Mouse (Mus musculus): ENCODE results near the gene Slc24a2. TPM values are rescaled to one million over a fixed set of nuclear protein-coding genes. Genes with fewer than 3 reads are reported as not detected.

The Slc24a2 gene
- polyA plus RNA-seq, 1 experiment from 2014 or later, result 5.2 TPM

- Histone ChIP-seq H3K36me3 (no peaks in the 10 kb centered on the region), H3K27ac (replicated peaks) (no peak overlapping the region), H3K4me2 (no peak overlapping the region), H3K27me3 (no peaks in the 10 kb centered on the region), H3K9me3 (no peaks in the 10 kb centered on the region), H3K4me3 (no peak overlapping the region), H3K9ac (no peak overlapping the region), H3K4me1 (replicated peaks) (peaks cover 11% of the 10 kb centered on the region; the same call in 1 of the 2 replicates)
- no peak for ATAC-seq (ENCODE audit: low FRiP score, low read depth)
- WGBS, result 57% methylated on average over 10 of the region's 10 CpGs
Observed at GRCm38 (mm10) chr4:87184147-87184930, 45.9 kb downstream of the Slc24a2 start.

- H3K27ac ChIP-seq (replicated peaks), result no peak overlapping the region
- H3K9me3 ChIP-seq, result no peaks in the 10 kb centered on the region
- no peaks in the 10 kb centered on the region for H3K27me3 ChIP-seq
- no peaks in the 10 kb centered on the region for H3K36me3 ChIP-seq
- no peak overlapping the region for H3K9ac ChIP-seq
- WGBS, result 56% methylated on average over 3 of the region's 3 CpGs
- no peak overlapping the region for H3K4me2 ChIP-seq
- no peak overlapping the region for H3K4me3 ChIP-seq
- no peak for ATAC-seq (ENCODE audit: low FRiP score, low read depth)
- no peaks in the 10 kb centered on the region for H3K4me1 ChIP-seq (replicated peaks)
Observed at GRCm38 (mm10) chr4:87177116-87177515, 53.2 kb downstream of the Slc24a2 start.

DNA sequence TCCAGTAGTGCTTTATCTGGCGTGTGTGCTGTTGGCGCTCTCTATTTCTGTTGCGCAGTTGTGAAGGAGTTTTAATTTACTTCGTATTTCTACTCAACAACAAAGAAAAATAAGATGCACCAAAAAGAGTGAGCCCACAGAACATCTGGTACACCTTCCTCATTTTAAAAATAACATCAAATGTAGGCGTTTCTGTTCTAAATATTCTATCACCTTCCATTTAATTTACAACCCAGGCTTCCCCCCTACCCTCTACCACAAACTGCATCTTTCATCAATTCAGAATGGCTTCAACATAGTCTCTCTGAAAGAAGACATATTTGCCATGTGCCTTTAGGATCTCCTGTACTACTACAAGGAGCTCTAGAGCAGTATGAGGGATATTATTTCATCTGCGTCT lies 66.3 kb downstream of the Slc24a2 start:
- ATAC-seq (ENCODE audit: low FRiP score, low read depth), result no peak
- no peaks in the 10 kb centered on the region for H3K36me3 ChIP-seq
- no peaks in the 10 kb centered on the region for H3K4me1 ChIP-seq (replicated peaks)
- no peak overlapping the region for H3K4me2 ChIP-seq
- H3K27me3 ChIP-seq, result no peaks in the 10 kb centered on the region
- 85% methylated on average over 6 of the region's 6 CpGs for WGBS
- H3K27ac ChIP-seq (replicated peaks), result no peak overlapping the region
- H3K9me3 ChIP-seq, result no peaks in the 10 kb centered on the region
- no peak overlapping the region for H3K9ac ChIP-seq
- no peak overlapping the region for H3K4me3 ChIP-seq

DNA sequence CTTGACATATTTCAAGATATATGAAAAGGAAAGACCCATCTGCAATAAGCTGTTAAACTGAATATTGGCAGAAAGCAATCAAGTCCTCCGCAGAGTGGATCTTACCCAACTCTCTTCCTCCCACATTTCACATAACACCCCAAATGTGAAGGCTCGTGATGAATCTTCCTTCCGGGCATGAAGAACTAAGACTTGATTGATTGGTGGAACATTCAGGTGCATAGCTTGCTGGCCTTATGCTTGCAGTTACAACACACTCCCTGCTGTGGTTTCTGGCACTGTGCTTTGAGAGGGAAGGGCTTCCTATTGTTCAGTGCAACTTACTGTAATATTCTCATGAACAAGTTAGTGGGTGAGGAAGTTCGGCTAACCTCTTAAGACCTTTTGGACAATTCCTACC lies 72.2 kb downstream of the Slc24a2 start:
- H3K4me2 ChIP-seq, result no peak overlapping the region
- no peaks in the 10 kb centered on the region for H3K36me3 ChIP-seq
- WGBS, result 81% methylated on average over 4 of the region's 4 CpGs
- H3K27ac ChIP-seq (replicated peaks), result no peak overlapping the region
- H3K9ac ChIP-seq, result no peak overlapping the region
- no peak for ATAC-seq (ENCODE audit: low FRiP score, low read depth)
- H3K4me1 ChIP-seq (replicated peaks), result no peaks in the 10 kb centered on the region
- H3K4me3 ChIP-seq, result no peak overlapping the region
- H3K9me3 ChIP-seq, result no peaks in the 10 kb centered on the region
- no peaks in the 10 kb centered on the region for H3K27me3 ChIP-seq

GRCm38 (mm10) chr4:87151990-87152389 lies 78.3 kb downstream of the Slc24a2 start:
- no peak overlapping the region for H3K9ac ChIP-seq
- H3K27ac ChIP-seq (replicated peaks), result no peak overlapping the region
- WGBS, result 81% methylated on average over 7 of the region's 7 CpGs
- no peak overlapping the region for H3K4me3 ChIP-seq
- H3K4me1 ChIP-seq (replicated peaks), result no peaks in the 10 kb centered on the region
- no peak for ATAC-seq (ENCODE audit: low FRiP score, low read depth)
- no peaks in the 10 kb centered on the region for H3K36me3 ChIP-seq
- no peaks in the 10 kb centered on the region for H3K9me3 ChIP-seq
- no peaks in the 10 kb centered on the region for H3K27me3 ChIP-seq
- H3K4me2 ChIP-seq, result no peak overlapping the region

GRCm38 (mm10) chr4:87149584-87149983 lies 80.7 kb downstream of the Slc24a2 start:
- Histone ChIP-seq H3K9ac (no peak overlapping the region), H3K4me1 (replicated peaks) (no peaks in the 10 kb centered on the region), H3K27ac (replicated peaks) (no peak overlapping the region), H3K27me3 (no peaks in the 10 kb centered on the region), H3K36me3 (no peaks in the 10 kb centered on the region), H3K4me3 (no peak overlapping the region), H3K9me3 (no peaks in the 10 kb centered on the region), H3K4me2 (no peak overlapping the region)
- ATAC-seq (ENCODE audit: low FRiP score, low read depth), result no peak
- 91% methylated on average over 2 of the region's 2 CpGs for WGBS

DNA sequence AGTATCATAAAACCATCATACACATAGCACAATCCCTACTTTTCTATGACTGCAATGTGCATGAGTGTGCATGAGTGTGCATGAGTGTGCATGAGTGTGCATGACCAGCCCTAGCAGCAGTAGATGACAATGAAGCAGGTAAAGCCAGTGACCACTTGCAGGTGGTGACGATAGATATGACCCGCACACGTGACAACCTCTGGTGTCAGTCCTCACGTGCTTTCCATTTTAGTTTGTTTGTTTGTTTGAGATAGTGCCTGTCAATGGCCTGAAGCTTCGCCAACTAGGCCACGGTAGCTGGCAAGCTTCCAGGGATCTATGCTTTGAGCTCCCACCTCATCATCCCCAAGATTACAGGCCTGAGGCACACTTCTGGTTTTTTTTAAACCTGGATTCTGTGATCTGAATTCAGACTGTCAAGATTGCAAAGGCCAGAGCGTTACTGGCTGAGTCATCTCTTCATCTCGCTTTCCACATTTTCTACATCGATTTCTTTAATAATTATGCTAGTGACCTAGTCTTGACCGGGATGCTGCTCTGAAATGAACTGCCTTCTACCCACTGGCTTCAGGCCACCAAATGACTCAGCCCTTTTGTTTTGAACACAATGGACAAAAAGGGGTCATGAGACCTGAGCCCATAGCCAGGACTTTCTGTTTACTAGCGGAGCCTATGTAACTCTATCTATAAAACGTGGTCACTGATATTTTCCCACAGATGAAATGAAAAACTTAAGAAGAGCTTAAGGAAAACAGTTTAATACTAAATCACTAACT lies 88.5 kb downstream of the Slc24a2 start:
- ATAC-seq (ENCODE audit: low FRiP score, low read depth), result no peak
- no peak overlapping the region for H3K4me2 ChIP-seq
- H3K9me3 ChIP-seq, result no peaks in the 10 kb centered on the region
- peaks cover 13% of the 10 kb centered on the region for H3K4me1 ChIP-seq (replicated peaks)
- H3K4me3 ChIP-seq, result no peak overlapping the region
- no peaks in the 10 kb centered on the region for H3K36me3 ChIP-seq
- H3K9ac ChIP-seq, result no peak overlapping the region
- H3K27ac ChIP-seq (replicated peaks), result no peak overlapping the region
- 57% methylated on average over 12 of the region's 12 CpGs for WGBS
- H3K27me3 ChIP-seq, result no peaks in the 10 kb centered on the region

- Histone ChIP-seq H3K27me3 (no peaks in the 10 kb centered on the region), H3K9me3 (no peaks in the 10 kb centered on the region), H3K4me2 (no peak overlapping the region), H3K4me1 (replicated peaks) (peaks cover 13% of the 10 kb centered on the region), H3K27ac (replicated peaks) (no peak overlapping the region), H3K9ac (no peak overlapping the region), H3K36me3 (no peaks in the 10 kb centered on the region), H3K4me3 (no peak overlapping the region)
- ATAC-seq (ENCODE audit: low FRiP score, low read depth), result peak; percentile 61; the same call in 1 of the 2 replicates
- 51% methylated on average over 3 of the region's 3 CpGs for WGBS
Observed at GRCm38 (mm10) chr4:87140901-87141300, 89.4 kb downstream of the Slc24a2 start.

- 88% methylated on average over 5 of the region's 5 CpGs for WGBS
- no peak overlapping the region for H3K27ac ChIP-seq (replicated peaks)
- no peaks in the 10 kb centered on the region for H3K9me3 ChIP-seq
Observed at GRCm38 (mm10) chr4:87132525-87132924, 97.8 kb downstream of the Slc24a2 start.

GRCm38 (mm10) chr4:87126756-87127155 lies 103.5 kb downstream of the Slc24a2 start:
- 76% methylated on average over 4 of the region's 4 CpGs for WGBS
- no peak for ATAC-seq (ENCODE audit: low FRiP score, low read depth)
- no peak overlapping the region for H3K9ac ChIP-seq
- no peak overlapping the region for H3K27ac ChIP-seq (replicated peaks)
- H3K36me3 ChIP-seq, result no peaks in the 10 kb centered on the region
- H3K4me2 ChIP-seq, result no peak overlapping the region
- no peaks in the 10 kb centered on the region for H3K9me3 ChIP-seq
- no peak overlapping the region for H3K4me3 ChIP-seq
- H3K4me1 ChIP-seq (replicated peaks), result no peaks in the 10 kb centered on the region
- no peaks in the 10 kb centered on the region for H3K27me3 ChIP-seq

More at GRCm38 (mm10) chr4:87132525-87132924, 97.8 kb downstream of the Slc24a2 start:
- Histone ChIP-seq H3K4me1 (replicated peaks) (no peaks in the 10 kb centered on the region), H3K4me2 (no peak overlapping the region), H3K27me3 (no peaks in the 10 kb centered on the region), H3K4me3 (no peak overlapping the region), H3K36me3 (no peaks in the 10 kb centered on the region), H3K9ac (no peak overlapping the region)
- ATAC-seq (ENCODE audit: low FRiP score, low read depth), result no peak

- H3K27ac ChIP-seq (replicated peaks), result no peak overlapping the region
- H3K9me3 ChIP-seq, result no peaks in the 10 kb centered on the region
- H3K27me3 ChIP-seq, result no peaks in the 10 kb centered on the region
- no peaks in the 10 kb centered on the region for H3K36me3 ChIP-seq
- 51% methylated on average over 4 of the region's 4 CpGs for WGBS
- H3K4me1 ChIP-seq (replicated peaks), result no peaks in the 10 kb centered on the region
- ATAC-seq (ENCODE audit: low FRiP score, low read depth), result no peak
- H3K4me3 ChIP-seq, result no peak overlapping the region
- no peak overlapping the region for H3K4me2 ChIP-seq
- no peak overlapping the region for H3K9ac ChIP-seq
Observed at GRCm38 (mm10) chr4:87119758-87120157, 110.5 kb downstream of the Slc24a2 start.

- Histone ChIP-seq H3K27ac (replicated peaks) (no peak overlapping the region), H3K9ac (no peak overlapping the region), H3K4me3 (no peak overlapping the region), H3K27me3 (no peaks in the 10 kb centered on the region), H3K4me1 (replicated peaks) (no peaks in the 10 kb centered on the region), H3K9me3 (no peaks in the 10 kb centered on the region), H3K36me3 (no peaks in the 10 kb centered on the region), H3K4me2 (no peak overlapping the region)
- WGBS, result 41% methylated on average over 4 of the region's 4 CpGs
- ATAC-seq (ENCODE audit: low FRiP score, low read depth), result no peak
Observed at GRCm38 (mm10) chr4:87115726-87116125, 114.6 kb downstream of the Slc24a2 start.
